15 mouse cellular contexts compared by ENCODE assay signal in genomic region chr7:70342076-70342475, GRCm38 (mm10). TPM values are rescaled to one million over a fixed set of nuclear protein-coding genes. Genes with fewer than 3 reads are reported as not detected.
DNase-seq lines count a peak whose midpoint lies in the region; ATAC-seq and TF ChIP-seq lines count a peak whose summit lies in the region.
"Had no signal": no experiment of that assay in that cellular context is flagged by ENCODE, and none has a peak within 500 bp of the region (broad histone marks: within the 10 kb centered on the region; RNA-seq: fewer than 3 reads in every experiment).

No protein-coding gene starts in this region.

- no peaks in the 10 kb centered on the region for H3K9me3 ChIP-seq in kidney, postnatal 0 days (replicated peaks; ENCODE audit: low read length)
- no peaks in the 10 kb centered on the region for H3K9me3 ChIP-seq in forebrain, embryonic 12.5 days
- no peaks in the 10 kb centered on the region for H3K9me3 ChIP-seq in midbrain, embryonic 14.5 days (ENCODE audit: control insufficient read depth, low read length)
- H3K9me3 ChIP-seq: hindbrain, embryonic 12.5 days; limb, embryonic 12.5 days; stomach, embryonic 15.5 days had no signal

- peaks cover 31% of the 10 kb centered on the region for H3K4me1 ChIP-seq in kidney, postnatal 0 days (replicated peaks; ENCODE audit: insufficient read depth, low read length)
- peaks cover 60% of the 10 kb centered on the region for H3K4me1 ChIP-seq in forebrain, embryonic 12.5 days
- H3K4me1 ChIP-seq in midbrain, embryonic 14.5 days (ENCODE audit: control insufficient read depth, insufficient read depth, low read length): 0 out of 2 replicates have a peak, but pooled peaks cover 10% of the 10 kb centered on the region

- no peak overlapping the region for H3K4me3 ChIP-seq in kidney, postnatal 0 days (replicated peaks; ENCODE audit: low read depth, low read length)
- no peak overlapping the region for H3K4me3 ChIP-seq in forebrain, embryonic 12.5 days (replicated peaks)
- no peak overlapping the region for H3K4me3 ChIP-seq in midbrain, embryonic 14.5 days (replicated peaks; ENCODE audit: low read depth, low read length)
- H3K4me3 ChIP-seq: hindbrain, embryonic 12.5 days; limb, embryonic 12.5 days; stomach, embryonic 15.5 days had no signal

- no peak overlapping the region for H3K4me2 ChIP-seq in kidney, postnatal 0 days (ENCODE audit: low read length)
- 0 out of 2 replicates have a peak overlapping the region, but pooled peaks have one; percentile 8 for H3K4me2 ChIP-seq in forebrain, embryonic 12.5 days
- H3K4me2 ChIP-seq in midbrain, embryonic 14.5 days (ENCODE audit: low read length): no peak overlapping the region
- H3K4me2 ChIP-seq: limb, embryonic 12.5 days; stomach, embryonic 15.5 days had no signal

- WGBS in kidney, postnatal 0 days: 46% methylated on average over 2 of the region's 2 CpGs
- 13% methylated on average over 2 of the region's 2 CpGs for WGBS in forebrain, embryonic 12.5 days
- 10% methylated on average over 2 of the region's 2 CpGs for WGBS in midbrain, embryonic 14.5 days

- ATAC-seq in kidney, postnatal 0 days (replicated peaks; ENCODE audit: low FRiP score, low read depth): no peak
- ATAC-seq in forebrain, embryonic 12.5 days (ENCODE audit: low FRiP score): no peak
- ATAC-seq in midbrain, embryonic 14.5 days (ENCODE audit: low FRiP score, low TSS enrichment): no peak

- H3K36me3 ChIP-seq in kidney, postnatal 0 days (ENCODE audit: insufficient read depth, low read length): 0 out of 2 replicates have a peak, but pooled peaks cover 4% of the 10 kb centered on the region
- H3K36me3 ChIP-seq in forebrain, embryonic 12.5 days (replicated peaks): no peaks in the 10 kb centered on the region
- no peaks in the 10 kb centered on the region for H3K36me3 ChIP-seq in midbrain, embryonic 14.5 days (ENCODE audit: control insufficient read depth, insufficient read depth, low read length)
- H3K36me3 ChIP-seq: hindbrain, embryonic 12.5 days; limb, embryonic 12.5 days; stomach, embryonic 15.5 days had no signal

- no peaks in the 10 kb centered on the region for H3K27me3 ChIP-seq in kidney, postnatal 0 days (ENCODE audit: insufficient read depth, low read length)
- peaks cover 89% of the 10 kb centered on the region for H3K27me3 ChIP-seq in forebrain, embryonic 12.5 days
- peaks cover 98% of the 10 kb centered on the region for H3K27me3 ChIP-seq in midbrain, embryonic 14.5 days (ENCODE audit: control insufficient read depth, insufficient read depth, low read length)

- DNase-seq in adrenal gland, adult 2 months: peak; percentile 2
- no peak for DNase-seq in adrenal gland, postnatal 10 days
- peak; percentile 27 for DNase-seq in kidney, postnatal 0 days (ENCODE audit: low spot score)
- DNase-seq in kidney, adult 18-20 months: no peak
- peak; percentile 35 for DNase-seq in midbrain, embryonic 14.5 days
- no peak for DNase-seq in MN1 (ENCODE audit: low spot score)
- no peak for DNase-seq in spleen, adult 12 weeks (ENCODE audit: low spot score)
- DNase-seq: adrenal gland, postnatal 36 days; kidney, adult 9 months; lung, postnatal 4 days had no signal

- H3K27ac ChIP-seq in kidney, postnatal 0 days: no peak overlapping the region
- H3K27ac ChIP-seq in forebrain, embryonic 12.5 days: peak overlapping the region; percentile 68
- peak overlapping the region; percentile 60 for H3K27ac ChIP-seq in midbrain, embryonic 14.5 days (replicated peaks; ENCODE audit: low read depth, low read length)
- H3K27ac ChIP-seq: limb, embryonic 12.5 days; stomach, embryonic 15.5 days had no signal

- no peak overlapping the region for H3K9ac ChIP-seq in kidney, postnatal 0 days (ENCODE audit: low read depth, low read length)
- H3K9ac ChIP-seq in forebrain, embryonic 12.5 days: no peak overlapping the region
- no peak overlapping the region for H3K9ac ChIP-seq in midbrain, embryonic 14.5 days (replicated peaks; ENCODE audit: low read length)
- H3K9ac ChIP-seq: hindbrain, embryonic 12.5 days; limb, embryonic 12.5 days; stomach, embryonic 15.5 days had no signal

- no peak for TF ChIP-seq CTCF in kidney, postnatal 0 days (IDR thresholded peaks at IDR 0.05; ENCODE audit: low read depth)

RNA-seq across cellular contexts. Expression of gene Nr2f2, which starts 24.5 kb away (rescaled TPM):
- 100 to 1,000 TPM; 109 to 132 TPM for total RNA-seq in adrenal gland, adult 2 months (2021)
- polyA plus RNA-seq in adrenal gland, adult 2 months (2012; rRNA removed): 401 and 472 TPM in 2 replicates
- 10 to 100 TPM; 78.3 to 79.6 TPM for total RNA-seq in adrenal gland, postnatal 10 days (2021)
- polyA plus RNA-seq in kidney, postnatal 0 days (2015; fragmentation: Nextera tagmentation; extraction: Ambion mirVana): 190 and 203 TPM in 2 replicates
- 129 and 162 TPM in 2 replicates for polyA plus RNA-seq in forebrain, embryonic 12.5 days (2016; fragmentation: Nextera tagmentation; extraction: Ambion mirVana)
- polyA plus RNA-seq in midbrain, embryonic 14.5 days (2014; fragmentation: Nextera tagmentation; extraction: Ambion mirVana): 113 and 120 TPM in 2 replicates
- total RNA-seq: monocyte, adult 5-6 weeks had no signal

Comparison
In these comparisons a context has a peak if more than half of its experiments do, and no peak if none do; other contexts are left out.
1. DNase-seq: peak in adrenal gland, adult 2 months (single experiment), kidney, postnatal 0 days (single experiment) and midbrain, embryonic 14.5 days (single experiment); none in adrenal gland, postnatal 10 days (single experiment), kidney, adult 18-20 months (single experiment), MN1 (single experiment) and spleen, adult 12 weeks (single experiment).